Mouse (Mus musculus) hindbrain, postnatal 0 days (tissue): ENCODE measurements around the gene Rasal1. TPM values are rescaled to one million over a fixed set of nuclear protein-coding genes. Genes with fewer than 3 reads are reported as not detected.

Source experiments
- ATAC-seq: fragments of 200-750 bp; cut with Nextera tagmentation; 2 replicates; pipeline ENCODE4 v1.8.0; 2017; ENCODE audit warnings: mild to moderate bottlenecking, moderate TSS enrichment, moderate library complexity
- DNase-seq: peaks from one replicate; pipeline ENCODE4 v3.0.0-alpha.2; 2015; ENCODE audit warnings: low spot score
- H3K27ac ChIP-seq: fragments of 300-500 bp; sonication (generic); 2 replicates; pipeline ENCODE4 v1.5.1; 2014; ENCODE audit warnings: mild to moderate bottlenecking
- H3K27me3 ChIP-seq: fragments of 300-500 bp; sonication (generic); 2 replicates; pipeline ENCODE4 v1.6.1; 2014; ENCODE audit warnings: low read length, mixed read lengths; ENCODE audit not compliant: insufficient read depth
- H3K36me3 ChIP-seq: fragments of 300-500 bp; sonication (generic); 2 replicates; pipeline ENCODE4 v1.6.1; 2014; ENCODE audit warnings: low read length, mixed read lengths; ENCODE audit not compliant: insufficient read depth
- H3K4me1 ChIP-seq: fragments of 300-500 bp; sonication (generic); 2 replicates; pipeline ENCODE4 v1.6.1; 2014; ENCODE audit warnings: antibody characterized with exemption, low read length, mixed read lengths; ENCODE audit not compliant: insufficient read depth
- H3K4me2 ChIP-seq: fragments of 300-500 bp; sonication (generic); 2 replicates; pipeline ENCODE4 v1.6.1; 2014; ENCODE audit warnings: low read depth, mild to moderate bottlenecking, low read length, moderate library complexity, mixed read lengths
- H3K4me3 ChIP-seq: fragments of 300-500 bp; sonication (generic); 2 replicates; pipeline ENCODE4 v1.5.1; 2014; ENCODE audit warnings: low read length
- H3K9ac ChIP-seq: fragments of 300-500 bp; sonication (generic); replicated peaks from 2 replicates; pipeline ENCODE4 v1.6.1; 2014; ENCODE audit warnings: mild to moderate bottlenecking, low read length, moderate library complexity, mixed read lengths
- H3K9me3 ChIP-seq: fragments of 300-500 bp; sonication (generic); 2 replicates; pipeline ENCODE4 v1.6.1; 2016; ENCODE audit warnings: low read length, mixed read lengths
- CTCF ChIP-seq: IDR thresholded peaks from 2 replicates; pipeline ENCODE4 v1.5.1; 2016; ENCODE audit warnings: antibody characterized with exemption, control low read depth, low read depth
- WGBS: fragments of 180-500 bp; shearing (Covaris S2); extraction: QIAGEN DNeasy Blood & Tissue Kit; methylation state at CpG from one replicate; pipeline ENCODE4 v1.1.7; 2014; 5-methylcytosine and 5-hydroxymethylcytosine counted together
- polyA plus RNA-seq: library from polyadenylated mRNA; unstranded; fragments of >200 nt; fragmentation: Nextera tagmentation; extraction: Ambion mirVana; gene quantifications from 2 replicates; pipeline ENCODE4 v1.2.1, GENCODE M21; 2015
- total RNA-seq: library from RNA; depleted of rRNA; stranded (reverse); fragments of >200 nt; gene quantifications from 2 replicates; pipeline ENCODE4 v1.2.3, GENCODE M21; 2014

The Rasal1 gene
- total and polyA plus RNA-seq, 2 experiments from 2014 or later, result 4.7 to 8.2 TPM

DNA sequence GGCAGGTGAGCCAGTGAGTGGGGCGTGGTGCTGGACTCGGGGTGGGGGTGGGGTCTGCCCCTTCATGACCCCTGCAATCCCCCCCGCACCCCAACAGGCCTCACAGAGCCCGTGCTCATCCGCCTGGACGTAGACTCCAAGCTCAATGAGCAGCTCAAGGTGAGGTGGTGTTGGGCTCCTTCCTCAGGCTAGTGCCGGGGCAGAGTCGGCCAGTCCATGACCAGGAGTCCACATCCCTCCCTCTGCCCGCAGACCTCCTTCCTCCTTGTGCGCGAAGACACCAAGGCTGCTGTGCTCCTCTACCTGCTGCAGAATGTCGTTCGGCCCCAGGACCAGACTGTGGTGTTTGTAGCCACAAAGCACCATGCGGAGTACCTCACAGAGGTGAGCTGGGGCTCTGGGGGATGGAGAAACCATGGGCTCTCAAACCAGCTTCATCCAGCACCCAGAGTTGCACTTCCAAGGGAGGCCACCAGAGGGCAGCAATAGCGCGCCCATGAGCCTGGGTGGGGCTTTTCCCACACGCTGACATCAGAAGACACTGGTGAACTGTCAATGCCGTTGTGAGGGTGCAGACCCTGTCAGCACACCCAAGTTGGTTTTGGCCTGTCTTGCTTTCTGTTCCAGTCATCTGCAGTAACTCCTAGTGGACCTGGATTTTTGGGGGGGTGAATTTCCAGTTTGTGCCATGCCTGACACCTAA, 28.1 kb upstream of the Rasal1 start:
- Histone ChIP-seq H3K36me3 (peaks cover 47% of the 10 kb centered on the region), H3K9me3 (no peaks in the 10 kb centered on the region), H3K4me2 (no peak overlapping the region), H3K27ac (no peak overlapping the region), H3K9ac (no peak overlapping the region), H3K4me1 (no peaks in the 10 kb centered on the region), H3K4me3 (no peak overlapping the region), H3K27me3 (no peaks in the 10 kb centered on the region)
- 70% methylated on average over 18 of the region's 18 CpGs for WGBS
- ATAC-seq (peak; percentile 38; the same call in 1 of the 2 replicates), DNase-seq (peak; percentile 85)
- peak; percentile 99 for TF ChIP-seq CTCF

DNA sequence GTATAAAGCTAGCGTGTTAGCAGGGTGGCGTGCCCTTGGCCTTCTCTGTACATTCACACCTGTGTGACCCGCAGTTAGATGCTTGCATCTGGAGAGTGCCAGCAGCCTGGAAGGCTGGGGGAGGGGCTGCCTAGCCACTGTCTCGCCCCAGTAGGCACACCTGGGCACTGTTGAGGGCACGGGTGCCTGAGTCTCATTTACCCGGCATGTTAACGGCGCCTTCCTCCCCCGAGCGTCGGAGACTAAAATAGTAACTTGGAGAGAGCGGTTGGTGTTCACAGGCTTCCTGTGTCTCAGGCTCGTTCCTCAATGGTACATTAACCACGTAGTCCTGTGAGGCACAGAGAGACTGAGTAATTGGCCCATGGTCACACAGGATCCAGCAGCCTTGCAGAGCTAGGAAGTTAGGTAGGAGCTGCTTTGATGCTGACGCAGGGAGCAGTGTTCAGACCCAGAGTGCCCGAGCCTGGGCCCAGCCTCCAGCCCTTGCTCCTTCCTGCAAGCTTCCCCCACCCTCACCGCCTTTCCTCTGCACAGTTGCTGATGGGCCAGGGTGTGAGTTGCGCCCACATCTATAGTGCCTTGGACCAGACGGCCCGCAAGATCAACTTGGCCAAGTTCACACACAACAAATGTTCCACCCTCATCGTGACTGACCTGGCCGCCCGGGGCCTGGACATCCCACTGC, 27.4 kb upstream of the Rasal1 start:
- Histone ChIP-seq H3K27me3 (no peaks in the 10 kb centered on the region), H3K36me3 (peaks cover 54% of the 10 kb centered on the region), H3K4me1 (no peaks in the 10 kb centered on the region), H3K4me3 (no peak overlapping the region), H3K4me2 (no peak overlapping the region), H3K9me3 (no peaks in the 10 kb centered on the region), H3K9ac (no peak overlapping the region), H3K27ac (no peak overlapping the region)
- 88% methylated on average over 23 of the region's 23 CpGs for WGBS
- ATAC-seq (no peak), DNase-seq (no peak)
- no peak for TF ChIP-seq CTCF

DNA sequence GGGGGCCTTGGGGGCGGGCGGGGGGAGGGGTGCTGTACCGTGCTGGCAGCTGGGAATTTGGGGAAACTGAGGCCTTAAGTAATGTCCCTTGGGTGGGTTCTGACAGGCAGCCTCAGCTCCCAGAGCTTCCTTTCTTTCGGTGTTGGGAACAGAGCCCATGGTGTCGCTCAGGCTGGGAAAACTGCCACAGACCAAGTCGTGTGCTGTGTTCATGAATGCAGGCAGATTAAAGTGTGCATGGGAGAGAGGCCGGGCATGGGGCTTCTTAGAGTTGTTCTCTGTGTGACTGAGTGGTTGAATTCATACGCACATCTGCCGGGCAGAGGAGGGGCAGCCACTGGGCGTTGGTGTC, 26.8 kb upstream of the Rasal1 start:
- H3K4me2 ChIP-seq, result no peak overlapping the region
- H3K4me3 ChIP-seq, result no peak overlapping the region
- H3K36me3 ChIP-seq, result peaks cover 57% of the 10 kb centered on the region
- no peak overlapping the region for H3K9ac ChIP-seq
- DNase-seq (peak; percentile 53), ATAC-seq (no peak)
- TF ChIP-seq CTCF, result no peak
- 65% methylated on average over 10 of the region's 10 CpGs for whole genome bisulfite sequencing
- peak overlapping the region; percentile 15; the same call in 1 of the 2 replicates for H3K27ac ChIP-seq
- no peaks in the 10 kb centered on the region for H3K4me1 ChIP-seq
- H3K27me3 ChIP-seq, result no peaks in the 10 kb centered on the region
- no peaks in the 10 kb centered on the region for H3K9me3 ChIP-seq

DNA sequence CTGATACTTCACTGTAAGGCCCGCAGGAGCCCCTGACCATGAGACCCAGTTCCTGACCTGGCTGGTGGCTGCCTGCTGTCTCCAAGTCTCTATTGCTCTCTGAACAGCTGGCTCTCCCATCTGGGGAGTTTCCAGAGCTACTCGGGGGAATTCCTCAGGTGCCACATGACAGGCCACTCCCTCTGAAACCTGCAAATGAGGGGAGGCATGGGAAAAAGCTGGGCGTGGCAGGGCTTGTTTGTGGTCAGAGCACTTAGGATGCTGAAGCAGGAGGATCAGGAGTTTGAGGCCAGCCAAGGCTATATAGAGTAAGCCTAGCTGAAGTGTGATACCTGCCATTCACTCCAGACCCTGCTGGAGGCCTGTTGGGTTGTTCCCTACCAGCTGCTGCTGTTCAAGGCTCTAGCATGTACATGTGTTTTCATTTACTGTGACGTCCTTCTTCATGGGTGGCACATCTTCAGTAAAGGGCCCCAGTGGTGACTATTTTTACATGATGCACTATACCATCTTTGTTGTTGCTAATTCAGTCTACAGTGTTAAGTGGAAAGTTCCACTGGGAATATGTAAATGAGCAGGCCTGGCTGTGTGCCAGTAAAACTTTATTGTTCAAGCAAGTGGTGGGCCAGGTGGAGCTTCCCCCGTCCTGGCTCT, 26.3 kb upstream of the Rasal1 start:
- ATAC-seq, result no peak
- Histone ChIP-seq H3K4me1 (no peaks in the 10 kb centered on the region), H3K4me3 (no peak overlapping the region), H3K27me3 (no peaks in the 10 kb centered on the region), H3K36me3 (peaks cover 62% of the 10 kb centered on the region), H3K27ac (peak overlapping the region; percentile 15; the same call in 1 of the 2 replicates), H3K9me3 (no peaks in the 10 kb centered on the region), H3K4me2 (no peak overlapping the region), H3K9ac (no peak overlapping the region)
- 62% methylated on average over 5 of the region's 5 CpGs for WGBS
- DNase-seq, result no peak
- no peak for TF ChIP-seq CTCF

DNA sequence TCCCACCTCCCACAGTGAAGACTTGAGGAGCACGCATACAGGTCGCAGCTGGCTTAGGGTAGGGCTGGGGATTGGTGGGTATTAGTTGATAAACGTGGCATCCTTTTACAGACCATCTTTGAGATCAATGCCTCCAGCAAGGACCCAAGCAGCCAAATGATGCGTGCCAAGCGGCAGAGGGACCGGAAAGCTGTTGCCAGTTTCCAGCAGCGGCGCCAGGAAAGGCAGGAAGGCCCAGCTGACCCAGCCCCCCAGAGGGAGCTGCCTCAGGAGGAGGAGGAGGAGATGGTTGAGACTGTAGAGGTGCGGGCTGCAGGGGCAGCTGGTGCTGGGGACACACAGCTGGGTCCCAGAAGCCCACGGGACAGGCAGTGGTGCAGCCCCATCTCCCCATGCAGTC, 24.2 kb upstream of the Rasal1 start:
- ATAC-seq (no peak), DNase-seq (peak; percentile 37)
- H3K9ac ChIP-seq, result no peak overlapping the region
- WGBS, result 81% methylated on average over 10 of the region's 10 CpGs
- no peaks in the 10 kb centered on the region for H3K9me3 ChIP-seq
- no peak overlapping the region for H3K4me2 ChIP-seq
- H3K36me3 ChIP-seq, result peaks cover 52% of the 10 kb centered on the region
- no peak overlapping the region for H3K27ac ChIP-seq
- no peak overlapping the region for H3K4me3 ChIP-seq
- H3K4me1 ChIP-seq, result no peaks in the 10 kb centered on the region
- no peak for TF ChIP-seq CTCF
- H3K27me3 ChIP-seq, result no peaks in the 10 kb centered on the region

DNA sequence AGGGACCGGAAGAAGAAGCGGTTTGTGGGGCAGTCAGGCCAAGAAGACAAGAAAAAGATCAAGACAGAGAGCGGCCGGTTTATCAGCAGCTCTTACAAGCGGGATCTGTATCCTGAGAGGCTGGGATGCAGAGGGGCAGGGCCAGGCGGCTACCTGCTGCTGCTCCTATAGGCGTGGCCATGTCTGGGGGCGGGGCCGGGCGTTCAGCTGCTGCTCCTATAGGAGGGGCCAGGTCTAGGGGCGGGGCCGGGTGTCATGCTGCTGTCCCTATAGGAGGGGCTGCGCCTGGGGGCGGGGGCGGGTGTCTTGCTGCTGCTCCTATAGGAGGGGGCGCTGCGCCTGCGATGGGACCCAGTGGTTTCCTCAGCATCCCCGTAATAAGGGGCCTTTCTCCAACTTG, 22.2 kb upstream of the Rasal1 start:
- H3K36me3 ChIP-seq, result peaks cover 40% of the 10 kb centered on the region
- ATAC-seq (no peak), DNase-seq (no peak)

More for the DNA sequence above, 22.2 kb upstream of the Rasal1 start:
- Histone ChIP-seq H3K9me3 (no peaks in the 10 kb centered on the region), H3K27me3 (no peaks in the 10 kb centered on the region), H3K4me1 (no peaks in the 10 kb centered on the region), H3K4me3 (no peak overlapping the region), H3K9ac (no peak overlapping the region), H3K4me2 (no peak overlapping the region), H3K27ac (no peak overlapping the region)
- TF ChIP-seq CTCF, result no peak
- 41% methylated on average over 19 of the region's 19 CpGs for WGBS
